Mouse (Mus musculus) embryonic facial prominence, embryonic 13.5 days (tissue): ENCODE measurements around the gene Tnfrsf1a. TPM values are rescaled to one million over a fixed set of nuclear protein-coding genes. Genes with fewer than 3 reads are reported as not detected.

Experiments
- ATAC-seq: fragments of 200-750 bp; cut with Nextera tagmentation; 2 replicates; pipeline ENCODE4 v1.8.0; 2017; ENCODE audit warnings: low read depth; ENCODE audit not compliant: insufficient number of reproducible peaks, insufficient read depth, low FRiP score, low TSS enrichment
- H3K27ac ChIP-seq: fragments of 300-500 bp; sonication (generic); 2 replicates; pipeline ENCODE4 v1.5.1; 2015; ENCODE audit warnings: moderate library complexity, mild to moderate bottlenecking, inconsistent platforms
- H3K27me3 ChIP-seq: fragments of 300-500 bp; sonication (generic); 2 replicates; pipeline ENCODE4 v1.6.1; 2015; ENCODE audit warnings: mild to moderate bottlenecking, inconsistent platforms
- H3K36me3 ChIP-seq: fragments of 300-500 bp; sonication (generic); 2 replicates; pipeline ENCODE4 v1.6.1; 2015; ENCODE audit warnings: mild to moderate bottlenecking, inconsistent platforms
- H3K4me1 ChIP-seq: fragments of 300-500 bp; sonication (generic); 2 replicates; pipeline ENCODE4 v1.6.1; 2015; ENCODE audit warnings: inconsistent platforms
- H3K4me2 ChIP-seq: fragments of 300-500 bp; sonication (generic); 2 replicates; pipeline ENCODE4 v1.6.1; 2015; ENCODE audit warnings: moderate library complexity, mild to moderate bottlenecking, inconsistent platforms
- H3K4me3 ChIP-seq: fragments of 300-500 bp; sonication (generic); 2 replicates; pipeline ENCODE4 v1.5.1; 2015; ENCODE audit warnings: mild to moderate bottlenecking, inconsistent platforms
- H3K9ac ChIP-seq: fragments of 300-500 bp; sonication (generic); 2 replicates; pipeline ENCODE4 v1.6.1; 2015; ENCODE audit warnings: mild to moderate bottlenecking, inconsistent platforms
- H3K9me3 ChIP-seq: fragments of 300-500 bp; sonication (generic); 2 replicates; pipeline ENCODE4 v1.6.1; 2016; ENCODE audit warnings: inconsistent platforms
- WGBS: fragments of 180-500 bp; shearing (Covaris S2); methylation state at CpG from one replicate; pipeline ENCODE4 v1.1.7; 2015; ENCODE audit warnings: mixed read lengths; 5-methylcytosine and 5-hydroxymethylcytosine counted together
- polyA plus RNA-seq: library from polyadenylated mRNA; unstranded; fragments of >200 nt; fragmentation: Nextera tagmentation; extraction: Ambion mirVana; gene quantifications from 2 replicates; pipeline ENCODE4 v1.2.1, GENCODE M21; 2015

Tnfrsf1a gene
- polyA plus RNA-seq, 1 experiment from 2014 or later = 67.9 TPM

DNA sequence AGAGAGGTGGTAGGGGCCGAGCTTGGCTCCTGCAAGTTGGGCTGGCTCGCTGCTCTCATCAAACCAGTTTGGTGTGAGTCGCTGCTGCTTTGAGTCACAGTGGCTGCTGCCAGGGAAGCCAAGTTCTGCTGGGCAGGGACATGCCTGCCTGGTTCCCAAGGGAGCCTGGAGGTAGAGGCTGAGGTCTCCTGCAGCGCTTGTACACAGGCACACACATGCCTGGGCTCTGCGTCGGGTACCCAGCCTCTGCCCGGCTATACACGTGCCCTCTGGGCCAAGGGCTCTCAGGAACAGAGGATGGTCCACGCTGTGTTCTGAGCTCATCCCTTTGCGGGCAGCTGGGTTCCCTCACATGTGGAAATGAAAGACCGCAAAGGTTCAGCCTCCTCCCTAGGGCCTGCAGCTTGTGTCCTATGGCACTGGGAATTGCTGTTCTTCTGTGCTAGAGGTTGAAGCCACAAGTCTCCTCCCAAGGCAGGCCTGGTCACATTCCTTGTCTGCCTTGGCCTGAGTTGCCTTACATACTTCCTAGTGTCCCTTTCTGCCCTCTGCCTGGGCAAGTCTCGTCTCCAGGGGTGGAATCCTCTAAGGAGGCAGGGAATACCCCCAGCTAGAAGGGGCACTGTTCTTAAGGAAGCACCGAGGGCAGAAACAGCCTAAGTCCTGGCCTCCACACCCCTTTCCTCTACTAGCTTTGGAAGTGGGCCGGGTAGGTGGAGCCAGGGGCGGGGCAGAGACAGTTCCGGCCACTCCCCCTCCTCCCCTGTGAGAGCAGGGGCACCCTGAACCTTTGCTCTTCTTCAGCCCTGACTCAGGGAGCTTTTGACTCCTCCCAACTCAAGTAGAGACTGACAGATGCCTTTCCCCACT lies 28.7 kb downstream of the Tnfrsf1a start:
- peak; percentile 38; the same call in 1 of the 2 replicates for ATAC-seq
- Histone ChIP-seq H3K27me3 (peaks cover 62% of the 10 kb centered on the region), H3K4me1 (peaks cover 37% of the 10 kb centered on the region), H3K27ac (peak overlapping the region; percentile 70), H3K36me3 (no peaks in the 10 kb centered on the region), H3K9ac (no peak overlapping the region; the same call in 1 of the 2 replicates), H3K9me3 (no peaks in the 10 kb centered on the region), H3K4me3 (no peak overlapping the region; the same call in 1 of the 2 replicates), H3K4me2 (peak overlapping the region; percentile 14)
- WGBS = 36% methylated on average over 14 of the region's 16 CpGs

DNA sequence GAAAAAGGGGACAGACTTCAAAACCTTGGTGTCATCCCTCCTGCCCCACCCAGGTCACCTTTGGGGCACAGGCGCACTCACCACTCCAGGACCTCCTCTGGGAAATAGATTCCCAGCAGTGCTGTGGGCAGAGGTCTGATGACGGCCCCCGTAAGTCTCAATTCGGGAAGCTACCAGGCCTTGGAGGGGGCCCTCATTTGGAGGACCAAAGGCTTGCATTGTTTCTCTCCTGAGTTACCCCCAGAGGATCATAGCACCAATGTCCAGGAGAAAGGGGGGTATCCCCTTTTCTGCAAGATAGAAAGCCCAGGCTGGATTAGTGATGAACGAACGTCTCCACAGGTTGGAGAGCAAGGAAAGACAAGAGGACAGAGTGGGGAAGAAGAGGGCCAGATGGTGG lies 29.5 kb downstream of the Tnfrsf1a start:
- 19% methylated on average over 6 of the region's 6 CpGs for WGBS
- ATAC-seq = no peak
- Histone ChIP-seq H3K27me3 (peaks cover 69% of the 10 kb centered on the region), H3K27ac (no peak overlapping the region), H3K9me3 (no peaks in the 10 kb centered on the region), H3K4me3 (no peak overlapping the region), H3K4me2 (peak overlapping the region; percentile 14), H3K9ac (no peak overlapping the region), H3K36me3 (no peaks in the 10 kb centered on the region), H3K4me1 (peaks cover 37% of the 10 kb centered on the region)

DNA sequence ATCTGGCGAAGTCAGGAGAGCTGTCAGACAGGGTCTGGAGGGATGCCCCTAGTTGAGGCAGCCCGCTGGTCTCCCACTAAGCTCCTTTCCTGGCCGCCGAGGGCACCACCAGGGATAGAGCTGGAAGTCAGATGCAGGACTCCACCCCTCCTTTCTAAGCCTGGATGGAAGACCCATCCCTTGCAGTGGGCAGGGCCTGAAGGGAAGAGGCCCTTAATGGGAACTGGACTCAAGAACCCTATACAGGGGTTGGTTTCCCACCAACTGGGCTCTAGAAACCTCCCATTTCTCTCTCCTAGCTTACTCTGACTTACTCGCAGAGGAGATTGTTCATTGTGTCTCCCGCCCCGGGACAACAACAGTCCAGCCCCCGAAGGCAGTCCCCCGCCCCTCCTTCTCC lies 30.6 kb downstream of the Tnfrsf1a start:
- Histone ChIP-seq H3K36me3 (no peaks in the 10 kb centered on the region), H3K27me3 (peaks cover 66% of the 10 kb centered on the region), H3K4me1 (peaks cover 38% of the 10 kb centered on the region), H3K9ac (peak overlapping the region; percentile 54), H3K9me3 (no peaks in the 10 kb centered on the region), H3K27ac (no peak overlapping the region), H3K4me3 (peak overlapping the region; percentile 46), H3K4me2 (peak overlapping the region; percentile 83)
- WGBS = 4% methylated on average over 9 of the region's 9 CpGs
- ATAC-seq = no peak

DNA sequence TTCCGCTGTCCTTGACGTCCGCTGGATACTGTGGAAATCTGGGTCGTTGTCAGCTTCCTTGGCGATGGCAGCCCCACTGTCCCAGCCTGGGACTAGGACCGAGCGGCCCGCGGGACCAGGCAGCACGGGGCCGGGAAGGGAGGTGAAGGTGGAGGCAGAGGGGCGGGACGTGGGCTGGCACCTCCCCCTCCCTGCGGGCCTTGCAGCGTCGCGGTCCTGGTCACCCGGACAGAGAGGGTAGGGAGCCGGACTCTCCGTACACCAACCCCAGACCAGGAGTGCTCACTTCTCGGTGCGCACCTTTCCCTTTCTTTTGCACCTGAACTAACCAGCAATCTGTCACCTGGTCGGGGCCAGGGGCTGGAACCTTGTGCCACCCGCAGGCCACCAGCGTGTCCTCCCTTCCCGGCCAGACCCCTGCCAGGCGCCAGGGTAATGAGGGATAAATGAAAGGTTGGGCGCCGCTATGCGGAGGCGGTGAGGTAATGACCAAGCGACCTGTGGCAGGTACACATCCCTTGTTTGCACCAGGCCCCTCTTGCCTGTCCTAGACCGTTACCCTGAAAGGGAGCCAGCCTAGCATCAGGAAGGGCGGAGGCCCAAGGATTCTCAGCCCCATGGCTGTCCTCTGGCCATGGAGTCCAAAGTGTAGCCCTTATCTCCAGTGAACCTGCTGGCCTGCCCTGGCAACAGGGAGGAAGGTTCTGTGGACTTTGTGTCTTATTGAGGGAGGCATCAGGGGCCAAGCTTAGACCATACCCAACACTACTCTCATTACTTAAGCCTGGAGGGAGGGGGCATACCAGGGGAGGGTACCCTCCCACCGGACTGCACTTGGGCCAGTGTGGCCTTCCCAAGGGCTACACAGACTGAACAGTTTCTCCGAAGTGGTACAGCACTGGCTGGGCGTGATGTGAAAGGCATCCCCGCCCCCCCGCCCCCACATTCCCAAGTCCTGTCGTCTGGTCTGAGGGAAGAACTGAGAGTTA lies 31.5 kb downstream of the Tnfrsf1a start, which contains the start of gene Plekhg6:
Plekhg6 (minus strand) TSS at position 422 of the 989 bp plus-strand sequence.
- Histone ChIP-seq H3K4me1 (peaks cover 40% of the 10 kb centered on the region), H3K36me3 (no peaks in the 10 kb centered on the region), H3K9me3 (no peaks in the 10 kb centered on the region), H3K4me2 (peak within 1 kb of the TSS; percentile 83), H3K9ac (peak within 1 kb of the TSS; percentile 54), H3K4me3 (peak within 1 kb of the TSS; percentile 46), H3K27ac (no peak within 1 kb of the TSS), H3K27me3 (peaks cover 65% of the 10 kb centered on the region)
- 10% methylated on average over 39 of the region's 40 CpGs for WGBS
- ATAC-seq = no peak

DNA sequence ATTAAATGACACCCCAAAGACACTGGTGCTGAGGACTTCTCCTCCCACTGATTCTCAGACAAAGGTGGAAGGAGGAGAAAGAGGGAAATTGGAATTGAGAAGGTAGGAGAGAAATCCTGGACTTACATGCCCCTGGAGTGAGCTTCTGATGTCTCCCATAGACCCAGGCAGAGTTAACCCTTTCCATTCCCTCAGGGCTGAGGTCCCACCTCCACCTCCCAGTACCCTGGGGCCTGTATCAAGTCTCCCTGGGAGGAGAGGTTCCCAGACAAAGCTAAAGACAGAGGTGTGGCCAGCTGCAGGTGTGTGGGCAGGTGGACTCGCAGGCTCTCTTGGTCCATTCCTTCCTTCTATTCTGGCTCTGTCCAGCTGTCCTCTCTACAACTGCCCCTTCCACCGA lies 32.9 kb downstream of the Tnfrsf1a start:
- H3K9ac ChIP-seq = no peak overlapping the region
- peaks cover 64% of the 10 kb centered on the region for H3K27me3 ChIP-seq
- H3K4me2 ChIP-seq = no peak overlapping the region
- H3K9me3 ChIP-seq = no peaks in the 10 kb centered on the region
- no peak overlapping the region for H3K27ac ChIP-seq
- ATAC-seq = no peak
- WGBS = 75% methylated on average over 2 of the region's 2 CpGs
- peaks cover 39% of the 10 kb centered on the region for H3K4me1 ChIP-seq
- H3K4me3 ChIP-seq = no peak overlapping the region
- no peaks in the 10 kb centered on the region for H3K36me3 ChIP-seq

DNA sequence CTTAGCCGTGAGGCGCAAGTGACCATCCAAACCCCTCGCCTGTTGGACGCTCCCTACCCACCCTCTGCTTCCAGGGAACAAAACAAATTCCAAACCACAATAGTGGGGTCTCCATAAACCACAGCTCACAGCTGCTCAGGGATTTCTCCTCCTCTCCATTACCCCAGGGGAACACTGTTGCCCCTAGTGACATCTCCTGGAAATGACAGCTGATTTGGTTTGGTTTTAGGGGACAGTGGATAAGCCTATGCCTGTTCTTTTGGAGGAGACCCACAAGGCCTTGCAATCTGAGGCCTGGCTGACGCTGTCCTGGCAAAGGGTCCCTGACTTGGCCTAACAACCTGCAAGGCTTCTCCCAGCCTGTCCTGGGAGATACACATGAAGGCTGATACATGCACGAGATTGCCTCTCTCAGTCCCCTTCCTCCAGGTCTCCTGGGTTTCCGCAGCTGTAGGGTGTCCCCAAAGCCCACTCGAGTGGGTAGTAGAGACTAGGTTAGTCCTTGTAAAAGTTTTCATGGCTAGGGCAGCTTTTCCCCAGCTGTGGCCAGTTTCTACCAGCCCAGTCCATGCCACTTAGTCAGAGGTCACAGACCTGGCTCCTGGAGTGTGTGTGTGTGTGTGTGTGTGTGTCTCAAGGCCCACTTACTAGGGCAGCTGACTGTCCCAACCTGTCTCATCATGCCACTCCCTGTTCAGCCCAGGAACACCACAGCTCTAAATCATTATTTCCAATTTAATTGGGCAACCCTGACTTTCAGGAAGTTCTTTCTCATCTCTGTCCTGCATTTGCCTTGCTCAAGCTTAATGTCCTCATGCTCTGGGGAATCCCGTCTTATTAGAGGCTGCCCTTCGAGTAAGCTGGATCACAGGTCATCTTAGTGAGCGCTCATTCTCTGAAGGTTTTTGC lies 36.2 kb downstream of the Tnfrsf1a start:
- WGBS = 66% methylated on average over 11 of the region's 11 CpGs
- Histone ChIP-seq H3K27ac (no peak overlapping the region), H3K36me3 (no peaks in the 10 kb centered on the region), H3K9me3 (no peaks in the 10 kb centered on the region), H3K4me1 (peaks cover 9% of the 10 kb centered on the region), H3K4me2 (no peak overlapping the region), H3K27me3 (peaks cover 31% of the 10 kb centered on the region), H3K4me3 (no peak overlapping the region), H3K9ac (no peak overlapping the region)
- ATAC-seq = no peak

DNA sequence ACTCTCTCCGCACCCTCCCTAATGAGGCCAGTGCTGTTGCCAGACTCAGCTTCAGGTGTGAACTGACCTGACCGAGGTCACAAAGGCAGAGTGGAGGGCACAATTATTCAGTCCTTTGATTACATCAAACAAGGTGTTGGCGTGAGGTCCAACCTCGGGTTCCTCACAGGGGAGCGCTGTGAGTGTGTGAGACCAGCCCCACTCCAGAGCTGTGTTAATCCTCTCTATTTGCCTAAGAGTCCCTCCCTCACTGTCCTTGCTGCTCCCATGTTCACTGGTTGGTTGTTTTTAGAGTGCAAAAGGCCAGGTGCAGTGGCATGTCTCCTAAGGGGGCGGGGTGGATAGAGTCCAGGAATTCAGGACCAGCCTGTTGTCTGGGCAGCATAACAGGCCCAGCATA lies 36.9 kb downstream of the Tnfrsf1a start:
- Histone ChIP-seq H3K27me3 (peaks cover 23% of the 10 kb centered on the region), H3K4me3 (no peak overlapping the region), H3K4me2 (no peak overlapping the region), H3K9me3 (no peaks in the 10 kb centered on the region), H3K27ac (no peak overlapping the region), H3K4me1 (peaks cover 3% of the 10 kb centered on the region; the same call in 1 of the 2 replicates), H3K36me3 (no peaks in the 10 kb centered on the region), H3K9ac (no peak overlapping the region)
- no peak for ATAC-seq
- WGBS = 73% methylated on average over 6 of the region's 6 CpGs

DNA sequence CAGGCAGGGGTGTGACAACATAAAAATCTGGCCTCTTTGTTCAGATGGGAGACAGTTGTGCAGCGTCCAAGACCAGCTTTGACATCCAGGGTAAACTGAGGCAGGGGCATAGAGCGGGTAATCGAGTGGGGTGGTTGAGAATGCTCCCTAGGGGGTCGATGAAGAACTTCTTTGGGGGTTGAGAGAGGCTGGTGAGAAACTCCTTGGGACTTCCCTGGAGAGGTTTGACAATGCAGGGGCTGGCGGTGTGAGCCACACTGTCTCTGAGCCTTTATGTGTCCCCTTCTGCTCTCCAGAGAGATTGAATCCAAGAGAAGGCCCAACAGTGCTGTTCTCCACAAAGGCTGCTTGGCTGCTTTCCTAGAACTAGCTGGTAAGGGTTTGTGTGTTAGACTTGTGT lies 40.7 kb downstream of the Tnfrsf1a start:
- H3K27ac ChIP-seq = no peak overlapping the region
- 0 out of 2 replicates have a peak, but pooled peaks have one; percentile 26 for ATAC-seq
- no peaks in the 10 kb centered on the region for H3K36me3 ChIP-seq
- H3K4me3 ChIP-seq = no peak overlapping the region
- no peaks in the 10 kb centered on the region for H3K27me3 ChIP-seq
- H3K9me3 ChIP-seq = no peaks in the 10 kb centered on the region
- peaks cover 1% of the 10 kb centered on the region; the same call in 1 of the 2 replicates for H3K4me1 ChIP-seq
- H3K4me2 ChIP-seq = no peak overlapping the region
- no peak overlapping the region for H3K9ac ChIP-seq
- 86% methylated on average over 5 of the region's 5 CpGs for WGBS

DNA sequence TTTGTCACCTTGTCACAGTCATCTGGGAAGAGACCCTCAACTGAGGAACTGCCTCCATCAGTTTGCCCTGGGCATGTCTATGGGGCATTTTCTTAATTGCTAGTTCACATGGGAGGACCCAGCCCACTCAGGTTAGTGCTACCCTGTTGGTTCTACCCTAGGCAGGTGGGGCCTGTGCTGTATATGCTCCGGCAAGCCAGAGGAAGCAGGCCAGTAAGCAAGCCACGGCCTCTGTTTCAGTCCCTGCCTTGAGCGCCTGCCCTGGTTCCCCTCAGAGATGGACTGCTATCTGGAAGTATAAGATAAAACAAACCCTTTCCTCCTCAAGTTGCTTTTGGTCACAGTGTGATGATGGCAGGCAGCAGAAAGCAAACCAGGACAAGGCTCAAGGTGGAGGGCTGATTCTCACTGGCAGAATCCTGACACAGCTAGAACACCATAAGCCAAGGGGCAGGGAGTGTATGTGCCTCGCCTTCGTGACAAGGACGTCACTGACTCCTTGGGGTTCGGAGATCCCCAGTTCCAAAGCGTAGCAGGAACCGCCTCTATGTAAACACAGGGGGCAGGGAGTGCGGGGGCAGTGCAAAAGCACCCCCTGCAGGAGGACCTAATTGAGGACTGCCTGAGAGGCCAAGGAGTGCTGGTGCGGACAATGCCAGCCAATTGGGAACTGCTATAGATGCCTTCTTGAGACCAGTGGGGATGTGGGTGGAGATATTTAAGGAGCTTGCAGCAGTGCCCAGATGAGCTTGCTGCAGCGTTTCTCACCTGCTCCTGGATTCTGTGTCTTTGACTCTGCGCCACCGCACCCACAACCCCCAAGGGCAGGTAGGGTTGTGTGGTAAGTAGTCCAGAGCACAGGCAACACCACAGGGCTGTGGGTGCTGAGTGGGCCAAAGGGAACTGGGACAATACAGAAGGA lies 56.6 kb downstream of the Tnfrsf1a start:
- no peaks in the 10 kb centered on the region for H3K27me3 ChIP-seq
- no peaks in the 10 kb centered on the region for H3K36me3 ChIP-seq
- ATAC-seq = no peak
- no peaks in the 10 kb centered on the region for H3K4me1 ChIP-seq
- no peaks in the 10 kb centered on the region for H3K9me3 ChIP-seq
- no peak overlapping the region for H3K9ac ChIP-seq
- 55% methylated on average over 14 of the region's 14 CpGs for WGBS
- H3K27ac ChIP-seq = no peak overlapping the region
- H3K4me2 ChIP-seq = no peak overlapping the region
- H3K4me3 ChIP-seq = no peak overlapping the region

DNA sequence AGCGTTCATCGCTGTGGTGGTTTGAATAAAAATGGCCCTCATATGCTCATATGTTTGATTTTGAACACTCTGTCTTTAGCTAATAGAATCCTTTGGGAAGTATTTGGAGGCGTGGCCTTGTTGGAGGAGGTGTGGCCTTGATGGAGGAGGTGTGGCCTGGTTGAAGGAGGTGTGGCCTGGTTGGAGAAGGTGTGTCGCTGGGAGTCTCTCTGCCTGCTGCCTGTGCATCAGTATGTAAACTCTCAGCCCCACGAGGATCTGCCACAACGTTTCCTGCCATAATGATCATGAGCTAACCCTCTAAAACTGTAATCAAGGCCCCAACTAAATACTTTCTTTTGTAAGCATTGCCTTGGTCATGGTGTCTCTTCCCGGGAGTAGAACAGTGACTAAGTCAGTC lies 58.1 kb downstream of the Tnfrsf1a start:
- Histone ChIP-seq H3K36me3 (no peaks in the 10 kb centered on the region), H3K9me3 (no peaks in the 10 kb centered on the region), H3K4me3 (no peak overlapping the region)

More for the DNA sequence above, 58.1 kb downstream of the Tnfrsf1a start:
- 83% methylated on average over 7 of the region's 7 CpGs for WGBS
- no peak for ATAC-seq
- Histone ChIP-seq H3K27me3 (no peaks in the 10 kb centered on the region), H3K4me1 (peaks cover 6% of the 10 kb centered on the region; the same call in 1 of the 2 replicates), H3K9ac (no peak overlapping the region), H3K27ac (no peak overlapping the region), H3K4me2 (no peak overlapping the region)
